Mouse (Mus musculus) megakaryocyte progenitor cell, adult 5-6 weeks (primary cell): ENCODE results near the gene Gcc2. TPM values are rescaled to one million over a fixed set of nuclear protein-coding genes. Genes with fewer than 3 reads are reported as not detected.
"Not testable (repeated sequence)": the region's sequence is repeated elsewhere in the genome, so short reads cannot be mapped to it uniquely, and the experiment has no call there.

Experiments used
- ATAC-seq: replicated peaks from 2 replicates; pipeline ENCODE4 v1.8.0; 2016; ENCODE audit warnings: mild to moderate bottlenecking, moderate TSS enrichment, inconsistent platforms; ENCODE audit not compliant: poor library complexity
- total RNA-seq, 2 experiments: library from RNA; stranded (forward) in 1 of 2; stranded (reverse) in 1 of 2; fragments of 157-497, 149-512 nt in 1 of 2; fragments of 200-1000 nt in 1 of 2; gene quantifications; 2 replicates each; pipeline versions ENCODE4 v1.2.3 to v1.2.4; 2015 to 2017

Gene Gcc2
- total RNA-seq, 2 experiments from 2014 or later, result 41.4 to 47.6 TPM

DNA sequence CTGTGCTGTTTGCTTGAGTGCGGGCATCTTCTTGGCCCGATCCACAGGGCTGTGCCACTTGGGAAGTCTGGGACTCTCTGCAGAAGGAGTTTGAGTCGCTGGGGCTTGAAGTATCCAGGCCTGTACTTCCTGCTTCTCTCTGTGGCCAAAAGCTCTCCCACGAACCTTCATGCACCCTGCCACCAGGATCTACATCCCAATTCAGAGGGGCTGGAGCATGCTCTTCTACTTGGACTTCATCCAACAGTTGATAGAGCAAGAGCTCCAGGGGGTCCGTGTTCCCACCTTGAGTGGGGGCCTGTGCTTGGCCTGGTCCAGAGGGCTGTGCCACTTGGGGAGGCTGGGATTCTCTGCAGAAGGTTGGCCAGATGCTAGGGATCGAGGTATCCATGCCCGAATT is 24.2 kb upstream of the Gcc2 start:
- not testable (repeated sequence) for ATAC-seq

DNA sequence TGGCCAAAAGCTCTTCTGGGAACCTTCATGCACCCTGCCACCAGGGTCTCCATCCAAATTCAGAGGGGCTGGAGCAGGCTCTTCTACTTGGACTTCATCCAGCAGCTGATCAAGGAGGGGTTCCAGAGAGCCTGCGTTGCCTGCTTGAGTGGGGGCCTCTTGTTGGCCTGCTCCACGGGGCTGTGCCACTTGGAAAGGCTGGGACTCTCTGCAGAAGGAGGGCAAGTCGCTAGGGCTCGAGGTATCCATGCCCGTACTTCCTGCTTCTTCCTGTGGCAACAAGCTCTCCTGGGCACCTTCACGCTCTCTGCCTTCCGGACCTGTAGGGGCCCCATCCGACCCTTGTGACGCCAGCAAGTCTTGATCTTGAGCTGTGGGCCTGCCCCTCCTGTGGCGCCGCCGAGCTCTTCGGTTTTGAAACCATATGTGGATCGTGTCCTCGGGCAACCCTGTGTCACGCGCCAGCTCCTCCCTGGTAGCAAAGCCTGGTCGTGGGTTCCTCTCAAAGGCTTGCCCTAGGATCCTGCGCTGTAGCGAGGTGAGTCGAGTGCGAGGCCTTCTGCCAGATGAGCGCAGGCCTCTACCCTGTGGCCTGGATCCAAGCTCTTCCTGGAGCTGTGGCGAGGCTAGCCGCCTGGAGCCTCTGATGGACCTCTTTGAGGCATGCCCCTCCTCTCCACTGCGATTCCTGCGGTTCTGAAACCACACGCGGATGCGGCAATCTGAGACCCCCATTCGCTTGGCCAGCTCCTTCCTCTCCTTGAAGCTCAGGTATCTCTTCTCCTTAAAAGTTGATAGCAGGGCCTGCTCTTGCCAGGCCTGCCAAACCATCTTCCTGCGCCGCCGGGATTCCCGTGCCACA is 23.3 kb upstream of the Gcc2 start:
- peak; percentile 48 for ATAC-seq

DNA sequence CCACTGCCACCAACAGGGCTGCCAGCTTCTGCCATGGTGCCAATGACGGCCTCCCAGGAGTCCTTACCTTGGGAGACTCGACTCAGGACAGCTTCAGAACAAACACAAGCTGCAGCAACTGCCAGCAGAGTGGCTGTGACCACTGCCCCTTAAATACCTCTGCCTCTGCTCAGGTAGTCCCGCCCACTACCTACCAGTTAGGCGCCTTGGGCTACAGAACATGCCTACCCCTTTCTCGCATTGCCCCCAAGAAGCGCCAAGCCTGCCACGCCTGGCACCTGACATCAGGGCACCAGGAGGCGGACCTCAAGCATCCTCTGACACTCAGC is 22.7 kb upstream of the Gcc2 start, which contains the start of gene Duxf3:
TSS of gene Duxf3 (minus strand) at position 35 of the 329 bp plus-strand sequence.
- not testable (repeated sequence) for ATAC-seq

DNA sequence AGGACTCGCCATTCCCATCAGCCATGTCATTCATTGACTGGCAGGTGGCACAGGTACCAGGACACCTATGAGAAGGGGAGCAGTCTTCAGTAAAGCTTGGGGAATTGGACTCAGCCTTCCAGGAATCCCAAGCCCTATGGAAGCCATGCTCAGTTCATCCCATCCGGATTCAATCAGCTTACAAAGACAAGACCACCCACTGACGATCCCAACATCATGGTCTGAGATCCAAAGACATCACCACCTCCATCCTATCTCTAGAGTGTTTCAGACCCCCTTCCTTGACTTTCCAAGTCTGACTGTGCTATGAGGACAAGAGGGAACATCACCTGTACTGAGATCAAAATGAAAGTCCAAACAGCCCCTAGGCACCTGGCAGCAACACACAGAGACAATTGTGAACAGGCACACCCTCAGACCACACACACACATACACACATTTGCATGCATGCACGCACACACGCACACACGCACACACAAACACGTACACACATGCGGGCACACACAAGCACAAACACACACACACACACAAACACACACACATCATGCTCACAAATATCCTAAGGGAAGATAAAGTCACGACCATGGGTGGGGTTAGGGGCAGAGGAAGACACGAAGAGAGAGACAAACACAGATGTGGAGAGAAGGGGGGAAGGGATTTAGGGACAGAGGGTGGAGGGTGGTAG is 22.1 kb upstream of the Gcc2 start:
- peak; percentile 5; the same call in 1 of the 2 replicates for ATAC-seq

DNA sequence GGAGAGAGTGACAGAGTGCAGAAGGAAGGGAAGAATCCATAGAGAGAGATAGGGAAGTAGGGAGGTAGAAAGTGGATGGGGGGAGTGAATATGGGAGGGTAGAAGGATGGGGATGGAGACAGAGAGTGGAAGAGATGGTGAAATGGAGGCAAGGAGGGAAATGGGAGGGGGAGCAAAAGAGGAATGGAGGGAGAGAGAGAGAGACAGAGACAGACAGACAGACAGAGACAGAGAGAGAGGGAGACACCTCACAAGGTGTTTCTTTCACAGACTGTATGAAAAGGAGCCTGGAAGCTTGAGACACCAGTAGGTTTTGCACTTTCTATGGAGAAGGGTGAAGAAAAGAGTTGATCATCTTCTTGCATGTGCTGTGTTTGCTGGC is 21.6 kb upstream of the Gcc2 start:
- ATAC-seq, result not testable (repeated sequence)

DNA sequence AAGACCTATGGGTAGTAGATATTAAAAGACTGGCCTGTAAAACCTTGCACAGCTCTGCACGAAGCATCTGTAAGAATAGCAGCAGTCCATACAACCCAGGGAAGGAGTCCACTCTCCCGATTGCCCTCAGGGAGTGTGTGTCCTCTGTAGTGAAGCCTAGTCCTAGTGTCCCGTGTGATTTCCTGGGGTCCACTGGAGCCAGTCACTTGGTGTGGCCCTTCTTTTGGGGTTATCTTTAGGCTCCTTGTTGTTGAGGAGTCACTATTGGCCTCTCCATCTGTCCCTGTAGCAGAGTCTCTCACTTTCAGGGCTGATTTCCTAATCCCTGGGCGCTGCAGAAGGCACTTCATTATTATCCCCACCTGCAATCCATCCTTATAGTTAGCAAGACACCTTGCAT is 20.3 kb upstream of the Gcc2 start:
- ATAC-seq, result not testable (repeated sequence)

- ATAC-seq, result no peak
Measured at GRCm38 (mm10) chr10:58236613-58237012, 18.7 kb upstream of the Gcc2 start, which contains the start of gene Gm4981. Gene Gm4981, minus strand, starts transcription at chr10:58236701.

DNA sequence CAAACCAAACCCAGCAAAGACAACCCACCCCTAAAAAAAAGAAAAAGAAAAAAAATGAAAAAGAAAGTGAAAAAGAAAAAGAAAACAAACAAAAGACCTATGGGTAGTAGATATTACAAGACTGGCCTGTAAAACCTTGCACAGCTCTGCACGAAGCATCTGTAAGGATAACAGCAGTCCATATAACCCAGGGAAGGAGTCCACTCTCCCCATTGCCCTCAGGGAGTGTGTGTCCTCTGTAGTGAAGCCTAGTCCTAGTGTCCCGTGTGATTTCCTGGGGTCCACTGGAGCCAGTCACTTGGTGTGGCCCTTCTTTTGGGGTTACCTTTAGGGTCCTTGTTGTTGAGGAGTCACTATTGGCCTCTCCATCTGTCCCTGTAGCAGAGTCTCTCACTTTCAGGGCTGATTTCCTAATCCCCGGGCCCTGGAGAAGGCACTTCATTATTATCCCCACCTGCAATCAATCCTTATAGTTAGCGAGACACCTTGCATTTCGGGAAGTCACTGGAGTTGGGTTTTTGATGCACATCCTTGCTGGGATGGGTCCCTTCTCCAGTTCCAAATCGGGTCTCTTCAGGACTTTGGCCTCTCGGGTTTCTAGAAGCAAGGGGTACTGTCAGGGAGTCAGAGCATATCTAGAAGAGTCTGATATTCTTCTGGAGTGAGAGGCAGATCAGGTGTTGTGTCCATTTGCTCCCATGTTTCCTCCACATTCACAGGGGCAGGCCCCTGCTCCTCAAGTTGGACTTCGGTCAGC is 16.1 kb upstream of the Gcc2 start:
- ATAC-seq, result 0 out of 2 replicates have a peak, but pooled peaks have one; percentile 49

DNA sequence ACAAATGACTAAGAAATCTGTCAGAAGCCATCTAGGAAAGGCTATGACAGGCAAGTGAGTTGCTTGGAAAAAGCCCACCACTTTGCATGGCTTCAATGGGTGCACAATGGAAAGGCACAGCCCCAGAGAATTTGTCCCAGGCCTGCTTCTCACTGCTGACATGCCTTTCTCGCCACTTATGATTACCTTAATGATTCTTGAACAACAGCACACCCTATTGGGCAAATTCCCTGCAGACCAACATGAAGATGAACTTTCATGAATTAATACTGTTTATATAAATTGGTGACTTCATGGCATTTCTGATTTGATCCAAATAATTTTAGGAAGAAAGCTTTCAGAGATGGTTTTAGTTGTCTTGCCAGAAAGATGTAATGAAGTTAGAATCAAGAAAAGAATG is 5.8 kb upstream of the Gcc2 start:
- 0 out of 2 replicates have a peak, but pooled peaks have one; percentile 39 for ATAC-seq

DNA sequence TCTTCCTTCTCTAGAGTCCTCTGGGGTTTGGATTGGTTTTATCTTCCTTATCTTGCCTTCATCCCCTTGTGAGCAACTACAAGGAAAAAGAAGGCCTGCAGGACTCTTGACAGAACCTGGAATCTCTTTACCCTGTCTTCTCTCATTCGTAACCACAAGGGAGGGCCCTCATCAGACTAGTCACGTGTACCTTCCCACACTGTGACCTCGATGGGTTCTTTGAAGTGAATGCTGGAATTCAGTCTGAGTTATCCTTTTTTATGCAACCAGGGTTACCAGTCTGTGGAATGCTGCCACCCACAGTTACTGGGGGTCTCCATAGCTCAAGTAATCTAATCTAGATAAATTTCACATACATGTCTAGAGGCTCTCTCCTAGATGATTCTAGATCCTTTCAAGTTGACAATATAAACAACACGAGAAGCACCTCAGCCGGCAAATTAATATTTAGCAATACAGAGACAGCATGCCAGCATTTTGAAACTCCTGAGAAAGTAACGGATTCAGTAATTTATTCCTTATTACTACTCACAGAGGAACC is 592 bp upstream of the Gcc2 start:
- peak; percentile 20; the same call in 1 of the 2 replicates for ATAC-seq

DNA sequence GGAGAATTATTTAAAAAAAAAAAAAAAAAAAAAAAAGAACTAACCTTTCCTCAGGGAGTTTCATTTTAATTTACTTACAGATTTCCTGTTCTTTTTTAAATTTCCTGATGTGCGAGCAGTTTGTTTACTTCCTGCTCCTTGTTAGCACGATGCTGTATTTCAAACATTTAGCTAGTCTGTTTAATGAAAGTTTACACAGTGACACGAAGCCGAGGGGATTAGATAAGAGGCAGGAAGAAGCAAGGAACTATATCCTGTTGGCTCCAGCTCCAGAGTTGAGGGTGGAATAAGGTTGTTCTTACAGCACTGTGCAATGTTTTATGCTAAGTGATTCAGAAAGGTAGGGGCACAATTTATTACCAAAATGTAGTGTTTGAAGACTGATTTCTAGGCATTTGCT is 657 bp downstream of the Gcc2 start:
- ATAC-seq, result no peak

DNA sequence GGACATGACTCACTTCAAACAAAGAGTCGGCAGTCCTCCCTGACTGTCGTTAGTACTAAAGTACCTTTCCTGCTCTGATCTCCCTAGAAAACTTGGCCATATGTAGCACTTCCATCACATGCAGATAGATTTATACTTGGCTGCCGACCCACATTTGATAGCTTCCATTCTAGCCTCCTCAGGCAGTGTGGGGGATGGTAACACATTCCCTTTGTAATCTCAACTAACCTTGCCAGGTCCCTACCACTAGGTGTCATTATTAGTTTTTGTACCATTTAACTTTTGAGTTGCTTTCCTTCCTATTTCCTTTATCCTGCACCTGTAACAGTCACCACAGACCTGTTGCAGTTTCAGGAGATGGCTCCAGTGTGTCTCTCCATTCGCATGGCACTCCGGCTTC is 3.2 kb downstream of the Gcc2 start:
- ATAC-seq, result peak; percentile 35

- ATAC-seq, result no peak
Measured at GRCm38 (mm10) chr10:58282238-58282637, 26.9 kb downstream of the Gcc2 start.

- ATAC-seq, result peak; percentile 54; the same call in 1 of the 2 replicates
Measured at GRCm38 (mm10) chr10:58290742-58291141, 35.4 kb downstream of the Gcc2 start.

GRCm38 (mm10) chr10:58294246-58294645 is 38.9 kb downstream of the Gcc2 start:
- no peak for ATAC-seq

- no peak for ATAC-seq
Measured at GRCm38 (mm10) chr10:58295605-58296004, 40.3 kb downstream of the Gcc2 start.

DNA sequence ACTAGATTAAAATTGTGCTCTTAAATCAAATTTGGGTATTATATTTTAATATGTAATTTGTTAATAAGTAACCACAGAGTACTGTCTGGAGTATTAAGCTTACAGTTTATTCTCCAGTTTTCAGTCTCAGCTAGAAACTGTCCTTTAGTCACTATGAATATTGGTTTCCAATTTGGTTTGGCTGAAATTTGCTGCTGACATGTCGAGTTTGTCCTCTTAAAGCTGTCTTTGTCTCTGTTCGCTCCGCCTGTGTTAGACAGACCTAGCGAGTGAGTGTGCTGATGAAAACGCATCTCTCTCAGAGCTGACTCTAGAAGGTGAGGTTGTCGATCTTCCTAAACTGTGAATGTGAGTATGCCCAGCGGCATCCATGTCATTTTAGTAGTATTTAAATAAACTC is 49.7 kb downstream of the Gcc2 start:
- no peak for ATAC-seq

- no peak for ATAC-seq
Measured at GRCm38 (mm10) chr10:58306897-58307296, 51.6 kb downstream of the Gcc2 start.

GRCm38 (mm10) chr10:58310791-58311190 is 55.5 kb downstream of the Gcc2 start:
- ATAC-seq, result no peak

GRCm38 (mm10) chr10:58312887-58313286 is 57.6 kb downstream of the Gcc2 start:
- no peak; the same call in 1 of the 2 replicates for ATAC-seq

DNA sequence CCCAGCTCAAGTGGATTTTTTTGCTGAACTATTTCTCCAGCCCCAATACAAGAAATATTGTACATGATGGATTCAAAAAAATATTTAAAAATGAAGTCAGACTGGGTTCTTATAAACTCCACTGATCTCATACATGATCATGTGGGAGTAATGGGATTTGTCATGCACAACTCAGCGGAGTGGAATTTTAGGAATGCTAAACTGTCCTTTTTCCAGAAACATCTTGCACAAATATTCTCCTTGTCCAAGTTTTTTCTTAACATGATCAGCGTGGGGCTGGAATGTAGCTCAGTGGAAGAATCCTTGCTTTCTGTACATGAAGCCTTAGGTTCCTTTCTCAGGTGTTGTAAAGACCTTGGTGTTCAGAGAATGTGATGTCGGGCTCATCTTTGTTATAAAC is 65.6 kb downstream of the Gcc2 start:
- ATAC-seq, result no peak
